Mouse (Mus musculus) E14TG2a.4 (cell line): ENCODE measurements at regions not wholly inside any gene's neighbourhood (a gene's known extent, or its start where the extent isn't known, plus 50 kb on each side); places are given as distances from the start of the nearest gene placed in this dataset.

Source experiments
- H3K27me3 ChIP-seq: 2 replicates; pipeline ENCODE4 v1.6.1; 2014; ENCODE audit warnings: low read length, control low read depth; ENCODE audit not compliant: insufficient read depth
- H3K36me3 ChIP-seq: 2 replicates; pipeline ENCODE4 v1.6.1; 2014; ENCODE audit warnings: low read length, control low read depth; ENCODE audit not compliant: insufficient read depth
- H3K4me1 ChIP-seq: replicated peaks from 2 replicates; pipeline ENCODE4 v1.6.1; 2014; ENCODE audit warnings: low read depth, low read length, control low read depth
- H3K4me3 ChIP-seq: replicated peaks from 2 replicates; pipeline ENCODE4 v1.5.1; 2014; ENCODE audit warnings: mild to moderate bottlenecking, low read length
- H3K9me3 ChIP-seq: 2 replicates; pipeline ENCODE4 v1.6.1; 2014; ENCODE audit warnings: low read length, control low read depth
- CTCF ChIP-seq: conservative IDR thresholded peaks from 2 replicates; pipeline ENCODE4 v1.5.1; 2014; ENCODE audit warnings: low read length
- NANOG ChIP-seq: IDR thresholded peaks from 2 replicates; pipeline ENCODE4 v1.6.1; 2014; ENCODE audit warnings: borderline replicate concordance, low read length, mixed read lengths
- POU5F1 ChIP-seq: IDR thresholded peaks from 2 replicates; pipeline ENCODE4 v1.6.1; 2014; ENCODE audit warnings: low read length, borderline replicate concordance

DNA sequence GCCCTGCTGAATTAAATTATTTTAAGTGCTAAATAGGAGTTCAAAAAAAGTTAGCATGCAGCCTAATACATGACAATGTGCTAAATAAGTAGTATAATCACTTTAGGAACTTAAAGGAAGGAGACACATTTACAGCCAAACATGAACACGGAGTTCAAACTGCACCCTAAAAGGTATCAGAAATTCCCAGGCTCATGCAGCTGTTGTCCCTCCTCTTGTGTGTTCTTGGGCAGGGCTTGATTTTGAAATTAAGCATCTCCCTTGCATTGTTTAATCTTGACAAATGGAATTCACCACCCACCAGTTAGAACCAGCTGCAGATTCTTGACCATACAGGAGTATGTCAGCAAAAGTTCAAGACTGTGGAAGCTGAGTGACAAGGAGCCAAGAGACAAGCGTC lies 137.3 kb upstream of the Kirrel3 start:
- Histone ChIP-seq H3K4me1 (no peaks in the 10 kb centered on the region), H3K4me3 (no peak overlapping the region)
- TF ChIP-seq NANOG (no peak), POU5F1 (no peak), CTCF (no peak)

DNA sequence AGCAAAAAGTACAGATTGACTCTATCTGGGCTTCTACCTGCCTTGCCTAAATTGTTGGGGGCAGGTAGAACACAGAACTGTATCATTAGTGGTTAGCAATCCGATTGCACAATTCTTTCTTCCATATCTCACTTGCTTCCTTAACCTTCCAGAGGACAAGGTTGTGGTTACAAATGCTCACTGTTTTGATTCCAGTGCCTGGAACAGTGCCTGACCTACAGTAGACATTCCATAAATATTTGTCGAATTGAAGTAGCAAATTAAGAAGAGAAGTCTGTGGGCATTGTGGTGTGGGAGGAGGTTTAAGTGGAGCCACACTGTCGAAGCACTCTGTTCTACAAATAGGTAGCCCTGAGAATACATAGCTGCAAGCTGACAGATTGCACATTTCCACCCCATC lies 135.7 kb upstream of the Kirrel3 start:
- no peaks in the 10 kb centered on the region for H3K4me1 ChIP-seq
- no peak for TF ChIP-seq POU5F1
- TF ChIP-seq NANOG: no peak
- H3K27me3 ChIP-seq: no peaks in the 10 kb centered on the region
- no peak overlapping the region for H3K4me3 ChIP-seq
- H3K36me3 ChIP-seq: no peaks in the 10 kb centered on the region
- H3K9me3 ChIP-seq: no peaks in the 10 kb centered on the region

More for the DNA sequence above, 137.3 kb upstream of the Kirrel3 start:
- no peaks in the 10 kb centered on the region for H3K27me3 ChIP-seq
- no peaks in the 10 kb centered on the region for H3K36me3 ChIP-seq
- H3K9me3 ChIP-seq: no peaks in the 10 kb centered on the region

GRCm38 (mm10) chr9:34353744-34354143 lies 131.9 kb upstream of the Kirrel3 start:
- no peak for TF ChIP-seq CTCF
- TF ChIP-seq POU5F1: no peak
- no peak for TF ChIP-seq NANOG
- H3K4me3 ChIP-seq: no peak overlapping the region
- no peaks in the 10 kb centered on the region for H3K27me3 ChIP-seq
- no peaks in the 10 kb centered on the region for H3K36me3 ChIP-seq
- no peaks in the 10 kb centered on the region for H3K9me3 ChIP-seq
- H3K4me1 ChIP-seq: no peaks in the 10 kb centered on the region

GRCm38 (mm10) chr9:34354723-34355316 lies 130.9 kb upstream of the Kirrel3 start:
- Histone ChIP-seq H3K9me3 (no peaks in the 10 kb centered on the region), H3K4me3 (no peak overlapping the region), H3K27me3 (no peaks in the 10 kb centered on the region), H3K4me1 (no peaks in the 10 kb centered on the region), H3K36me3 (no peaks in the 10 kb centered on the region)
- no peak for TF ChIP-seq NANOG
- TF ChIP-seq CTCF: no peak
- no peak for TF ChIP-seq POU5F1

DNA sequence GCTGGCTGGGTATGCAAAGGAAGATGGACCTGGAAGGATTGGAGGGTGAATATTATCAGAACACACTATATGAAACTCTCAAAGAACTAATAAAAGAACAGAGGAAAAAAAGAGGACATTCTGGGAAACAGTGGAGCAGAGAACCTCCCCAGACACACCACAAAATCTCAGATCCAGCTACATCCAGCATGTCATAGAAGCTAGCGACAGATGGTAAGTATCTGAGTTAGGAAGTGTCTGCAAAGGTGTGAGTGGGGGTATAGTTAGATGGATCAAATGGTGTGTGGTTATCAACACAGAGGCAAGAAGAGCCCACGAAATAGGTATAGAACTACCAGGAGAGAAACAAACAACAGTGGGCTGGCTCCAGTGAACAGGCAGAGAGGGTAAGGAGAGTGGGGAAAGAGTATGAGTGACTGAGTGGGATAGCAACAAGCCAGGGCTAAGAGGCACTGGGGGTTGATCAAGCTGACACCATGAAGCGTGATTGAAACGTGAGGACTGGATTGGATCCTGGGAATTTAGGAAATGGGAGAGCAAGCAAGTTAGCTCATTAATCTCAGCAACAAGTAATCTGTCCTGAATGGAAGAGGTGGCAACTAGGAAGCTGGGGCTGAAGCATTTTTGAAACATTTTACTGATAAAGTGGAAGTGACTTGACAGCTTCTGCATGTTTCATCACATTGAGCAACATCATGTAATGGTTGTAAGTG lies 114.9 kb upstream of the Kirrel3 start:
- Histone ChIP-seq H3K9me3 (no peaks in the 10 kb centered on the region), H3K4me3 (no peak overlapping the region), H3K36me3 (no peaks in the 10 kb centered on the region), H3K27me3 (no peaks in the 10 kb centered on the region), H3K4me1 (no peaks in the 10 kb centered on the region)
- no peak for TF ChIP-seq POU5F1
- no peak for TF ChIP-seq NANOG
- TF ChIP-seq CTCF: no peak

- no peaks in the 10 kb centered on the region for H3K36me3 ChIP-seq
- peaks cover 3% of the 10 kb centered on the region; the same call in 1 of the 2 replicates for H3K9me3 ChIP-seq
- H3K4me1 ChIP-seq: no peaks in the 10 kb centered on the region
- H3K4me3 ChIP-seq: no peak overlapping the region
- peaks cover 3% of the 10 kb centered on the region; the same call in 1 of the 2 replicates for H3K27me3 ChIP-seq
- TF ChIP-seq NANOG (no peak), POU5F1 (no peak), CTCF (no peak)
These were observed 110.5 kb upstream of the Kirrel3 start for GRCm38 (mm10) chr9:34375187-34375586.

- TF ChIP-seq CTCF (no peak), POU5F1 (no peak), NANOG (no peak)
- H3K36me3 ChIP-seq: no peaks in the 10 kb centered on the region
- H3K9me3 ChIP-seq: peaks cover 3% of the 10 kb centered on the region; the same call in 1 of the 2 replicates
- H3K4me3 ChIP-seq: no peak overlapping the region
- H3K27me3 ChIP-seq: peaks cover 25% of the 10 kb centered on the region
- peaks cover 27% of the 10 kb centered on the region for H3K4me1 ChIP-seq
These were observed 105.7 kb upstream of the Kirrel3 start for GRCm38 (mm10) chr9:34380008-34380407.

- no peak for TF ChIP-seq POU5F1
- no peak for TF ChIP-seq CTCF
- TF ChIP-seq NANOG: no peak
- Histone ChIP-seq H3K4me1 (peaks cover 27% of the 10 kb centered on the region), H3K4me3 (no peak overlapping the region), H3K27me3 (peaks cover 34% of the 10 kb centered on the region), H3K36me3 (no peaks in the 10 kb centered on the region), H3K9me3 (peaks cover 3% of the 10 kb centered on the region; the same call in 1 of the 2 replicates)
These were observed 104.1 kb upstream of the Kirrel3 start for GRCm38 (mm10) chr9:34381601-34382000.

- Histone ChIP-seq H3K4me3 (no peak overlapping the region), H3K36me3 (no peaks in the 10 kb centered on the region), H3K9me3 (peaks cover 8% of the 10 kb centered on the region), H3K4me1 (peaks cover 27% of the 10 kb centered on the region), H3K27me3 (peaks cover 34% of the 10 kb centered on the region)
- TF ChIP-seq CTCF (no peak), POU5F1 (peak; percentile 63; the same call in 1 of the 2 replicates), NANOG (peak; percentile 94)
These were observed 103.5 kb upstream of the Kirrel3 start for GRCm38 (mm10) chr9:34382208-34382607.
